Mouse (Mus musculus): ENCODE data around the gene Gstp3.

DNA sequence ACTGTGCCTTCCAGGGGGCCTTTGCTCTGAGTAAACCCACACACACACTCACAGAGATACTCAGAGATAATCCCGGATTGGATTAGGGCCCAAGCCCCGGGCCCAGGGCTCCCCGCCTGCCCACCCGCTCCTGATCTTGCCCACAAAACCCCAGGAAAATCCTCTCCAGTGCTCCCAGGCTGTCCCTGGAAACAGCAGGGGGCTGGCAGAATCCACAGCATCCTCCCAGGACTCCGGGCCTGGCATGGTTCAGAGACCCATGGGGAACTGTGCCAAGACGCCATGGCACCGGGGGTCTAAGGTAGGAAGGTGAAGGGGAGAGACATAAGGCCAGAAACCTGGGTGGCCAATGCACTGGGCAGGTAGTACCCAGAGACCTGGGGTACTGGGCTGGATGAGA, 23.9 kb upstream of the Gstp3 start:
- no peak for TF ChIP-seq POLR2A (IDR thresholded peaks at IDR 0.05; ENCODE audit: borderline replicate concordance, extremely low read depth, low read depth, low read length)
- no peak for TF ChIP-seq CTCF (IDR thresholded peaks at IDR 0.05; ENCODE audit: insufficient read depth, low read length)

Data from lung, adult 2 months (tissue).